Mouse (Mus musculus) liver, postnatal 0 days (tissue): ENCODE measurements around the gene Pgc.

Experiments
- CTCF ChIP-seq: sonication (generic); IDR thresholded peaks from 2 replicates; pipeline ENCODE4 v1.5.1; 2016; ENCODE audit warnings: antibody characterized with exemption, low read depth
- EP300 ChIP-seq: IDR thresholded peaks from 2 replicates; pipeline ENCODE4 v1.6.1; 2016; ENCODE audit warnings: antibody characterized with exemption, low read depth, mild to moderate bottlenecking

DNA sequence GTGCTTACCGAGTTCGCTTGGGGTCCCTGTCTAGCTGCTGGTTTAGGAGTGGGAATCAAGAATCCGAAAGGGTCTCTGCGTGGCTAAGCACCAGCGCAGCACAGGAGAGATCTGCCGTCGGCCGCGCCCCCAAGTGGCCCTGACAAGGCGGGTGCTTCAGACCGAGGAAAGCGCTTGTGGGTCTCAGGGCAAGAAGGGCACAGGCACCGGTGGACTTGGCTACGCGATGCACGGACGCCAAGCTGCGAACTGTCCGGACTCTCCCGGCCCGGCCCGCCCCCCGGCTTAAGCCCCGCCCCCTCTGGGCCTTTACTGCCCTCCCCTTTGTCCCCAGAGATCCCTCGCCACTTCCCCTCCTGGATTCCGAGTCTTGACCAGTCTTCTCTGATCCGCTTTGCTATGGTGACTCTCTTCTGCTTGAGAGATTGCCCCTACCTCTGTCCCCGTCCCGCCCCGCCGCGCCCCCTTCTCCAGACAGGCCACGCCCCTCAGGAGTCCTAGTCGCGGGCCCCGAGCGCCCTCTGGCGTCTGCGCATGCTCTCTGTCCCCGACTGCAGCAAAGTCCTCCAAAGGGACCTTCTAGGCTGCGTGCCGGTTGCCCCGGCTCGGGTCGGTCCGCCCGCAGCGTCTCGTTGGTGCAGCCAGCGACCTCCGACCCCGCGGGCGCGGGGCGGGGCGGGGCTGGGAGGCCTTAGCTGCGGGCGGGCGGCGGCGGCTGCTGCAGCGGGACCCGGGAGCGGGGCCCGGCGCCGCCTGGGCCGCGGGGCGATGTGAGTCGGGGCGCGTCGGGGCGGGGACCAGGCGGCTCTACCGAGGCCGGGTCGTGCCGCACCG is 31.9 kb upstream of the Pgc start, which contains the start of gene Prickle4:
- peak; percentile 96 for TF ChIP-seq CTCF
- no peak for TF ChIP-seq EP300
